8 mouse cellular contexts compared by ENCODE assay signal in genomic region chr5:139129572-139130151, GRCm38 (mm10). TPM values are rescaled to one million over a fixed set of nuclear protein-coding genes. Genes with fewer than 3 reads are reported as not detected.
DNase-seq lines count a peak whose midpoint lies in the region; ATAC-seq and TF ChIP-seq lines count a peak whose summit lies in the region.

No protein-coding gene starts in this region.

- H3K4me1 ChIP-seq in cerebellum, adult 2 months (ENCODE audit: control insufficient read depth, insufficient read depth, low read length) = peaks cover 28% of the 10 kb centered on the region
- peaks cover 19% of the 10 kb centered on the region for H3K4me1 ChIP-seq in forebrain, embryonic 16.5 days (replicated peaks; ENCODE audit: control insufficient read depth, insufficient read depth, low read length)
- peaks cover 16% of the 10 kb centered on the region for H3K4me1 ChIP-seq in midbrain, embryonic 13.5 days (replicated peaks)

- DNase-seq in left cerebral cortex, adult 18-20 months (ENCODE audit: low spot score in 2 of 2) = peak; percentile 64 to 82
- DNase-seq in left cerebral cortex, adult 11 months (ENCODE audit: low spot score) = no peak
- peak; percentile 87 to 89 for DNase-seq in cerebellum, adult 2 months
- peak; percentile 31 to 51 for DNase-seq in layer of hippocampus, postnatal 25 days (ENCODE audit: extremely low spot score in 1 of 2, low spot score in 1 of 2)
- DNase-seq in B cell, adult 2 months = no peak
- no peak for DNase-seq in spleen, adult 12 weeks (ENCODE audit: low spot score)

- peak overlapping the region; percentile 74 for H3K4me2 ChIP-seq in forebrain, embryonic 16.5 days (ENCODE audit: low read length)
- H3K4me2 ChIP-seq in midbrain, embryonic 13.5 days (replicated peaks) = peak overlapping the region; percentile 72

- peak overlapping the region; percentile 62 for H3K4me3 ChIP-seq in cerebellum, adult 2 months (replicated peaks; ENCODE audit: insufficient read depth, low read depth, low read length)
- peak overlapping the region; percentile 60 for H3K4me3 ChIP-seq in forebrain, embryonic 16.5 days (replicated peaks; ENCODE audit: low read length)
- peak overlapping the region; percentile 55 for H3K4me3 ChIP-seq in midbrain, embryonic 13.5 days (replicated peaks)

- 0 out of 2 replicates have a peak, but pooled peaks cover 3% of the 10 kb centered on the region for H3K36me3 ChIP-seq in forebrain, embryonic 16.5 days (ENCODE audit: control insufficient read depth, insufficient read depth)
- peaks cover 17% of the 10 kb centered on the region for H3K36me3 ChIP-seq in midbrain, embryonic 13.5 days

- H3K27ac ChIP-seq in cerebellum, adult 2 months (ENCODE audit: insufficient read depth, low read length) = peak overlapping the region; percentile 91
- peak overlapping the region; percentile 43 for H3K27ac ChIP-seq in forebrain, embryonic 16.5 days (ENCODE audit: low read length)
- peak overlapping the region; percentile 79 for H3K27ac ChIP-seq in midbrain, embryonic 13.5 days

- peak overlapping the region; percentile 77 for H3K9ac ChIP-seq in forebrain, embryonic 16.5 days (replicated peaks; ENCODE audit: low read depth, low read length)
- peak overlapping the region; percentile 77 for H3K9ac ChIP-seq in midbrain, embryonic 13.5 days (replicated peaks)

- 1% methylated on average over 54 of the region's 55 CpGs for WGBS in cerebellum, adult 2 months
- 2% methylated on average over 39 of the region's 55 CpGs for WGBS in forebrain, embryonic 16.5 days
- 3% methylated on average over 54 of the region's 55 CpGs for WGBS in midbrain, embryonic 13.5 days

- no peaks in the 10 kb centered on the region for H3K9me3 ChIP-seq in forebrain, embryonic 16.5 days (ENCODE audit: control insufficient read depth, low read length)
- no peaks in the 10 kb centered on the region for H3K9me3 ChIP-seq in midbrain, embryonic 13.5 days

- TF ChIP-seq POLR2A in cerebellum, adult 2 months (IDR thresholded peaks at IDR 0.05; ENCODE audit: borderline replicate concordance, insufficient read depth, low read length) = peak; percentile 67

- peak; percentile 85 for ATAC-seq in forebrain, embryonic 16.5 days
- ATAC-seq in midbrain, embryonic 13.5 days = peak; percentile 92

- no peak for TF ChIP-seq CTCF in cerebellum, adult 2 months (IDR thresholded peaks at IDR 0.05; ENCODE audit: borderline replicate concordance, insufficient read depth, low read depth, low read length)

- H3K27me3 ChIP-seq in cerebellum, adult 2 months (ENCODE audit: control insufficient read depth, insufficient read depth, low read length) = no peaks in the 10 kb centered on the region
- H3K27me3 ChIP-seq in forebrain, embryonic 16.5 days (replicated peaks; ENCODE audit: control insufficient read depth, insufficient read depth, low read length) = no peaks in the 10 kb centered on the region
- peaks cover 6% of the 10 kb centered on the region for H3K27me3 ChIP-seq in midbrain, embryonic 13.5 days

RNA-seq across cellular contexts. Expression of gene Prkar1b, which starts 20.1 kb away (rescaled TPM):
- 100 to 1,000 TPM; 762 to 804 TPM for total RNA-seq in left cerebral cortex, adult 18-20 months (2021)
- polyA plus RNA-seq in cerebellum, adult 2 months (2012; rRNA removed) = 507 and 509 TPM in 2 replicates
- polyA plus RNA-seq in forebrain, embryonic 16.5 days (2015; fragmentation: Nextera tagmentation; extraction: Ambion mirVana) = 208 and 245 TPM in 2 replicates
- 100 to 1,000 TPM; 375 to 428 TPM for total RNA-seq in layer of hippocampus, postnatal 25 days (2021)
- 139 and 148 TPM in 2 replicates for polyA plus RNA-seq in midbrain, embryonic 13.5 days (2015; fragmentation: Nextera tagmentation; extraction: Ambion mirVana)

RNA-seq across cellular contexts. Expression of gene Dnaaf5, which starts 20.4 kb away (rescaled TPM):
- 1 to 10 TPM; 7.1 to 9.0 TPM for total RNA-seq in left cerebral cortex, adult 18-20 months (2021)
- polyA plus RNA-seq in cerebellum, adult 2 months (2012; rRNA removed) = 7.0 and 7.9 TPM in 2 replicates
- polyA plus RNA-seq in forebrain, embryonic 16.5 days (2015; fragmentation: Nextera tagmentation; extraction: Ambion mirVana) = 2.7 and 3.3 TPM in 2 replicates
- total RNA-seq in layer of hippocampus, postnatal 25 days (2021) = 1 to 10 TPM; 6.8 to 7.6 TPM
- 2.3 and 3.9 TPM in 2 replicates for polyA plus RNA-seq in midbrain, embryonic 13.5 days (2015; fragmentation: Nextera tagmentation; extraction: Ambion mirVana)

Comparison
In these comparisons a context has a peak if more than half of its experiments do, and no peak if none do; other contexts are left out.
1. DNase-seq: peak in left cerebral cortex, adult 18-20 months (2 of 2), cerebellum, adult 2 months (2 of 2) and layer of hippocampus, postnatal 25 days (2 of 2); none in left cerebral cortex, adult 11 months (single experiment), B cell, adult 2 months (0 of 2) and spleen, adult 12 weeks (single experiment).
2. Peak in every context shown above with its lines, with median percentiles within 50 percentile points of each other: H3K27ac ChIP-seq and H3K4me3 ChIP-seq.